Mouse (Mus musculus) ES-E14 (cell line): ENCODE results near the gene Parvb. TPM values are rescaled to one million over a fixed set of nuclear protein-coding genes. Genes with fewer than 3 reads are reported as not detected.
"Not testable (repeated sequence)": the region's sequence is repeated elsewhere in the genome, so short reads cannot be mapped to it uniquely, and the experiment has no call there.

ENCODE experiments used
- DNase-seq: peaks from one replicate; pipeline ENCODE4 v3.0.0-alpha.2; 2013; ENCODE audit warnings: low read depth, low spot score
- H3K27ac ChIP-seq: 2 replicates; pipeline ENCODE4 v1.5.1; 2012; ENCODE audit warnings: low read depth, mild to moderate bottlenecking, low read length, moderate library complexity, mixed read lengths; ENCODE audit not compliant: poor library complexity, insufficient read depth, severe bottlenecking
- H3K36me3 ChIP-seq: 2 replicates; pipeline ENCODE4 v1.6.1; 2012; ENCODE audit warnings: mild to moderate bottlenecking, low read length, moderate library complexity, mixed read lengths; ENCODE audit not compliant: control insufficient read depth, poor library complexity, insufficient read depth, severe bottlenecking
- H3K4me1 ChIP-seq, 2 experiments: fragments of 150-350 bp in 1 of 2; sonication (generic) in 1 of 2; 2 replicates each; pipeline ENCODE4 v1.6.1; 2012; ENCODE audit warnings: low read length in 2 of 2, mild to moderate bottlenecking in 1 of 2, mixed read lengths in 1 of 2; ENCODE audit not compliant: control insufficient read depth in 2 of 2, insufficient read depth in 2 of 2, poor library complexity in 1 of 2
- H3K4me3 ChIP-seq, 2 experiments: fragments of 150-350 bp in 1 of 2; sonication (generic) in 1 of 2; 2 replicates each; pipeline ENCODE4 v1.5.1; 2012; ENCODE audit warnings: low read length in 2 of 2, low read depth in 1 of 2, mild to moderate bottlenecking in 1 of 2, mixed read lengths in 1 of 2; ENCODE audit not compliant: insufficient read depth in 1 of 2, poor library complexity in 1 of 2, severe bottlenecking in 1 of 2
- H3K9ac ChIP-seq: 2 replicates; pipeline ENCODE4 v1.6.1; 2012; ENCODE audit warnings: low read depth, mild to moderate bottlenecking, low read length, mixed read lengths; ENCODE audit not compliant: poor library complexity, insufficient read depth, severe bottlenecking
- H3K9me3 ChIP-seq: fragments of 150-350 bp; sonication (generic); 2 replicates; pipeline ENCODE4 v1.6.1; 2012; ENCODE audit warnings: low read depth, mild to moderate bottlenecking, low read length; ENCODE audit not compliant: control insufficient read depth, insufficient read depth
- CHD2 ChIP-seq: IDR thresholded peaks from 2 replicates; pipeline ENCODE4 v1.6.1; 2014; ENCODE audit warnings: mild to moderate bottlenecking, low read depth, low read length, inconsistent platforms
- HCFC1 ChIP-seq: IDR thresholded peaks from 2 replicates; pipeline ENCODE4 v1.6.1; 2012; ENCODE audit warnings: low read length, inconsistent platforms, borderline replicate concordance; ENCODE audit not compliant: insufficient read depth
- MAFK ChIP-seq: IDR thresholded peaks from 2 replicates; pipeline ENCODE4 v1.6.1; 2014; ENCODE audit warnings: mild to moderate bottlenecking, low read depth, low read length, inconsistent platforms; ENCODE audit not compliant: insufficient read depth
- ZC3H11A ChIP-seq: IDR thresholded peaks from 2 replicates; pipeline ENCODE4 v1.6.1; 2012; ENCODE audit warnings: low read depth, mild to moderate bottlenecking, inconsistent platforms, low read length, borderline replicate concordance
- ZNF384 ChIP-seq: IDR thresholded peaks from 2 replicates; pipeline ENCODE4 v1.6.1; 2012; ENCODE audit warnings: low read depth, low read length, inconsistent platforms
- in situ Hi-C, 2 experiments: fragments of 600-800 bp; cut with MboI; formaldehyde crosslinking; loops; one replicate each; pipeline ENCODE4 v1.15.1; 2025; ENCODE audit warnings: low sequenced_read_pairs in 2 of 2, inconsistent platforms in 1 of 2; ENCODE audit not compliant: unreplicated experiment in 2 of 2
- total RNA-seq: library from RNA; depleted of rRNA; stranded (reverse); fragments of 300-350 nt; gene quantifications from 2 replicates; pipeline ENCODE4 v1.2.3, GENCODE M21; 2012

The Parvb gene
- total RNA-seq, 1 experiment = 10.8 TPM

DNA sequence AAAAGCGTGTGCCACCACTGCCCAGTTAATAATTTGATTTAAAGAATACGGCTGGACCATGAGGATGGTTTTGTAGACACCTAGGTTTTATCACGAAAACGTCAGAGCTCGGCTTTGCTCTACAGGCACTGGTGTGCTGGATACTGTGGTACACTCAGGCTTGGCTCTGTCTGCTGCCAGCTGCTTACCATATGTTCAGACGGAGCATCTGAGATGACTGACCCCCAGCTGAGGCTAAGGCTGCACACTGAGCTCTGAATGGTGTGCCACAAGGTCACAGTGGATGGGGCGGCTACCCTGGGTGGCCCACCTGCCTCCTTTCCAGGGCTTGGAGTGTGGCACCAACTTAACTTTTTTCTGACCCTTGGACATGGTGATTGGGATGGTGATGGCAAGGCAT lies 53.6 kb downstream of the Parvb start:
- no peak for TF ChIP-seq CHD2
- no peak for TF ChIP-seq MAFK
- no peak for TF ChIP-seq ZC3H11A
- TF ChIP-seq ZNF384 = no peak
- no peak for TF ChIP-seq HCFC1
- H3K36me3 ChIP-seq = peaks cover 7% of the 10 kb centered on the region; the same call in 1 of the 2 replicates
- no peak for DNase-seq

DNA sequence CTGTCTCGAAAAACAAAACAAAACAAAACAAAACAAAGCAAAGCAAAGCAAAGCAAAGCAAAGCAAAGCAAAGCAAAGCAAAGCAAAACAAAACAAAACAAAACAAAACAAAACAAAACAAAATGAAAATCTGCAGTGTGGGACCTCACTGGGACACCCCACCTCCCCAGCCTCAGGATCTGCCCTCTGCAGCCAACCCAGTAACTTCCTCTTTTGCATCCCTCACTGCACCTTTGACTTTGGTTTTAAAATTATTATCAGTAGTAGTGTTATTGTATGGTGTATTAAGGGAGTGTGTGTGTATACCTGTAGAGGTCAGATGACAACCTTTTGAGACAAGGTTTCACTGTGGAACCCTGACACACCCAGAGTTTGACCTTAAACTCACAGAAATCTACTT lies 57.1 kb downstream of the Parvb start:
- H3K36me3 ChIP-seq = peaks cover 14% of the 10 kb centered on the region; the same call in 1 of the 2 replicates
- H3K4me3 ChIP-seq, H3K9me3 ChIP-seq, H3K4me1 ChIP-seq, in situ Hi-C loops, DNase-seq, H3K9ac ChIP-seq, H3K27ac ChIP-seq: not testable (repeated sequence)

More for the DNA sequence above, 53.6 kb downstream of the Parvb start:
- H3K4me1 ChIP-seq = peaks cover 0 to 4% of the 10 kb centered on the region in 2 experiments; a peak in 1 of 4 replicates
- H3K4me3 ChIP-seq = no peak overlapping the region
- H3K9ac ChIP-seq = no peak overlapping the region
- in situ Hi-C loops = no loop called here
- no peak overlapping the region for H3K27ac ChIP-seq
- no peaks in the 10 kb centered on the region for H3K9me3 ChIP-seq

DNA sequence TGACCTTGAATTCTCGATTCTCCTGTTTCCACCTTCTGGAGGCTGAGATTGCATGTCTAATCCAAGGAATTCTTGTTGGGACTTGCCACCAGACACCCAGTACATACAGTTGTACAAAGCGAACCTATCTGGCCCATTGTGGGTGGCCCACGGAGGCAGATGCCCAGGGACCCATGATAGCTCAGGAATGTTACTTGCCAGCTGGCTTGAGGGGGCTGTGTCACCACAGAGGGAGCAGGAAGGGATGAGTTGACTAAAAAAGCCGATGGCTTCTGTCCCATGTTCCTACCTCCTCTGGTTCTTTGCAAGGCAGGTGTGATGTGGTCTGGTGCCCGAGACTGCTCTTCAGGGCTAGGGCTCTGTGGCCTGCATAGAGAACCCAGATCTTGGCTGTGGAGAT lies 59.3 kb downstream of the Parvb start:
- H3K36me3 ChIP-seq = peaks cover 16% of the 10 kb centered on the region; the same call in 1 of the 2 replicates
- H3K4me1 ChIP-seq = no peaks in the 10 kb centered on the region
- H3K4me3 ChIP-seq = no peak overlapping the region
- no peak for TF ChIP-seq ZNF384
- TF ChIP-seq ZC3H11A = no peak
- no peak for TF ChIP-seq HCFC1
- TF ChIP-seq CHD2 = no peak
- TF ChIP-seq MAFK = no peak
- H3K27ac ChIP-seq = no peak overlapping the region
- in situ Hi-C loops = no loop called here
- H3K9me3 ChIP-seq = no peaks in the 10 kb centered on the region
- DNase-seq = no peak
- no peak overlapping the region for H3K9ac ChIP-seq

DNA sequence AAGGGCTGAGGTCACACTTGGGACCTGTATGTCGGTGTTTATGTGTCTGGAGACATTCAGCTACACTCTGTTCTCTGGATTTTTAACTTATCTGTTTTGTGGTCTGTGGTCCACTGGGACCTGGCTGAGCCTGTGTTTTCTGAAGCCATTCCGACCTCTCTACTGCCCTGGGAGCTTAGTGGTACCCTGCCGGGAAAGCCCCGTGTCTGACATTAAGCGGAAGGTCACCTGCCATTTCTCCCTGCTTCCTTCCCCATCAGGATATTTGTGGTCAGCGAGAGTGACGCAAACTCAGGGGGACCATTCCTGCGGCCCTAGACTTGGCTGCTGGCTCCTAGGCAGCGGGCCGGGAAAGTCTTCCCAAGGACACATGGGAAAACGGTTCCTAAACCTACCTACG lies 61.7 kb downstream of the Parvb start:
- in situ Hi-C loops = no loop called here
- no peak for DNase-seq
- TF ChIP-seq ZNF384 (no peak), MAFK (no peak), CHD2 (no peak), ZC3H11A (no peak), HCFC1 (no peak)
- Histone ChIP-seq H3K9ac (no peak overlapping the region), H3K27ac (no peak overlapping the region), H3K36me3 (peaks cover 14% of the 10 kb centered on the region; the same call in 1 of the 2 replicates), H3K4me3 (no peak overlapping the region), H3K4me1 (peaks cover 0 to 5% of the 10 kb centered on the region in 2 experiments; a peak in 1 of 4 replicates), H3K9me3 (no peaks in the 10 kb centered on the region)

DNA sequence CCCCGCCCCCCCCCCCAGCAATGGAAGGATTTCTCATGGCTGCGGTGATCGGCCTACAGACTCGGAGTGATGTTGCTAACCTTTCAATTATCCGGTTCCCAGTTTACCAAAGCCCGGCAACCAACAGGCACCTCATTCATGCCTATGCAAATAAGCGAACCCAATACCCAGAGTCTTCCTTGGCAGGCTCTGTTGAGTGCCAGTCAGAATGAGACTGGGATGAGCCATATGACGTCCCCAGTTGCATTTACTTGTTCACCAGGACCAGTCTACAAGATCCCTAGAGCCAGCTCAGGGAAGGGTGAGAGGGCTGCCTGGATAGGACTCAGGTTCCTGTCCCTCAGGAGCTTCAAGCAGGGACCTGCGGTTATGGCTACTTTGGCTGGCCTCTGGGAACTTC lies 62.5 kb downstream of the Parvb start:
- TF ChIP-seq MAFK (no peak), CHD2 (no peak), ZNF384 (no peak), ZC3H11A (no peak), HCFC1 (no peak)

More for the DNA sequence above, 62.5 kb downstream of the Parvb start:
- Histone ChIP-seq H3K9me3 (no peaks in the 10 kb centered on the region), H3K27ac (no peak overlapping the region), H3K36me3 (peaks cover 14% of the 10 kb centered on the region; the same call in 1 of the 2 replicates), H3K4me3 (no peak overlapping the region), H3K4me1 (peaks cover 0 to 9% of the 10 kb centered on the region in 2 experiments; a peak in 1 of 4 replicates), H3K9ac (no peak overlapping the region)
- no peak for DNase-seq
- in situ Hi-C loops = no loop called here
